Mouse (Mus musculus) testis, adult 2 months (tissue): ENCODE results near the gene Gsdma.

Experiments
- CTCF ChIP-seq: fragments of 200-500 bp; IDR thresholded peaks from 2 replicates; pipeline ENCODE4 v1.5.1; 2012; ENCODE audit warnings: low read depth, mild to moderate bottlenecking, inconsistent platforms, low read length, moderate library complexity; ENCODE audit not compliant: control insufficient read depth, insufficient read depth, insufficient replicate concordance
- POLR2A ChIP-seq: fragments of 200-500 bp; IDR thresholded peaks from 2 replicates; pipeline ENCODE4 v1.6.1; 2012; ENCODE audit warnings: low read depth, mild to moderate bottlenecking, inconsistent platforms, low read length, moderate library complexity; ENCODE audit not compliant: control insufficient read depth

DNA sequence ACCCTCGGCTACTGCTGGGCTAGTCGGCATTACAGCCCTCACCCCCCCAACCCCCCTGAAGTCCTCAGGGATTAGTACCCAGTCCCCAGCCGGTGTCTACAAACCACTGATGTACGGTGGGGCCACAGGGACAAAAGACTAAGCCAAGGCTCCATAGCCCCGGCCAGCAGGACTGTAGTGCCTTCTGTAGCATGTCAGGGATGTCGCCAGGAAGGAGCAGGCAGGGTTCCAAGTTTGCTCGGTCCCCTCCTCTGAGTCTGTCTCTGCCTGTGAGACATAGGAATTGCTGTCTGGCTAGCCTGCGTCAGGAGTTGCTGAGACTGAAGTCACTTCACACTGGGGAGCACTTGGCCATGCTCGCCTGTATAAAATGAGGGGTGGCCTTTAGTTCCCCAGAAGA is 30.1 kb downstream of the Gsdma start:
- TF ChIP-seq CTCF (no peak), POLR2A (no peak)
